Mouse (Mus musculus) heart, postnatal 0 days (tissue): ENCODE data around the gene Gclc.

Source experiments
- CTCF ChIP-seq: IDR thresholded peaks from 2 replicates; pipeline ENCODE4 v1.5.1; 2016; ENCODE audit warnings: antibody characterized with exemption, control low read depth, low read depth
- EP300 ChIP-seq: IDR thresholded peaks from 2 replicates; pipeline ENCODE4 v1.6.1; 2016; ENCODE audit warnings: antibody characterized with exemption, low read depth

GRCm38 (mm10) chr9:77826237-77826636, 71.9 kb downstream of the Gclc start:
- TF ChIP-seq EP300 (no peak), CTCF (no peak)
